Mouse (Mus musculus): Measurements from ENCODE around the gene Wscd2.

DNA sequence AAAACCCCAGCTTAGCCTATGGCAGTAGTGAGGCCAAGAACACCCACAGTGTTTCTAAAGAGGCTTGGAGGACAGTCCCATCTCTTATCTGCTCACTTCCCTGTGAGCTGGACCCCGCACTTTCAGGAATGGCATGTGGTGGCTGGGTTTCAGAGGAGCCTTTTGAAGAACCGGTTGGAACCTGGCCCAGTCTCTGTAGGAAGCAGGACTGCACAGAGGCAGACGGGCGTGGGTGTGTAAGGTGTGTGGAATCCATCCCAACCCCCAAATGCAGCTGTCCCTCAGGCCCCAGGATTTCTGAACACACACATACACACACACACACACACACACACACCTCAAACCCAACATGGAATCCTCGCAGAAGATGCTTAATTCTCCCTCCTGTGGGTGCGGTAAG lies 23.9 kb downstream of the Wscd2 start:
- TF ChIP-seq CTCF (IDR thresholded peaks at IDR 0.05; ENCODE audit: control insufficient read depth, insufficient read depth, insufficient replicate concordance, low read depth, low read length) (no peak), POLR2A (IDR thresholded peaks at IDR 0.05; ENCODE audit: control insufficient read depth, low read depth, low read length) (no peak)

Measured in testis, adult 2 months (tissue).